Mouse (Mus musculus) midbrain, embryonic 15.5 days (tissue): ENCODE measurements around the gene Il1f8. TPM values are rescaled to one million over a fixed set of nuclear protein-coding genes. Genes with fewer than 3 reads are reported as not detected.
"Not testable (repeated sequence)": the region's sequence is repeated elsewhere in the genome, so short reads cannot be mapped to it uniquely, and the experiment has no call there.

Source experiments
- ATAC-seq: fragments of 200-750 bp; cut with Nextera tagmentation; replicated peaks from 2 replicates; pipeline ENCODE4 v1.8.0; 2017; ENCODE audit warnings: moderate TSS enrichment
- H3K27ac ChIP-seq: fragments of 300-500 bp; sonication (generic); 2 replicates; pipeline ENCODE4 v1.5.1; 2015; ENCODE audit warnings: mild to moderate bottlenecking, inconsistent platforms
- H3K27me3 ChIP-seq: fragments of 300-500 bp; sonication (generic); replicated peaks from 2 replicates; pipeline ENCODE4 v1.6.1; 2015; ENCODE audit warnings: inconsistent platforms
- H3K36me3 ChIP-seq: fragments of 300-500 bp; sonication (generic); replicated peaks from 2 replicates; pipeline ENCODE4 v1.6.1; 2015; ENCODE audit warnings: inconsistent platforms
- H3K4me1 ChIP-seq: fragments of 300-500 bp; sonication (generic); 2 replicates; pipeline ENCODE4 v1.6.1; 2015; ENCODE audit warnings: inconsistent platforms
- H3K4me2 ChIP-seq: fragments of 300-500 bp; sonication (generic); 2 replicates; pipeline ENCODE4 v1.6.1; 2015; ENCODE audit warnings: inconsistent platforms, mild to moderate bottlenecking, moderate library complexity
- H3K4me3 ChIP-seq: fragments of 300-500 bp; sonication (generic); 2 replicates; pipeline ENCODE4 v1.5.1; 2015; ENCODE audit warnings: mild to moderate bottlenecking, inconsistent platforms
- H3K9ac ChIP-seq: fragments of 300-500 bp; sonication (generic); 2 replicates; pipeline ENCODE4 v1.6.1; 2015; ENCODE audit warnings: mild to moderate bottlenecking, inconsistent platforms
- H3K9me3 ChIP-seq: fragments of 300-500 bp; sonication (generic); 2 replicates; pipeline ENCODE4 v1.6.1; 2016; ENCODE audit warnings: inconsistent platforms
- WGBS: fragments of 180-500 bp; shearing (Covaris S2); methylation state at CpG from one replicate; pipeline ENCODE4 v1.1.7; 2015; ENCODE audit warnings: mixed read lengths; 5-methylcytosine and 5-hydroxymethylcytosine counted together
- polyA plus RNA-seq: library from polyadenylated mRNA; unstranded; fragments of >200 nt; fragmentation: Nextera tagmentation; extraction: Ambion mirVana; gene quantifications from 2 replicates; pipeline ENCODE4 v1.2.1, GENCODE M21; 2015

The Il1f8 gene
- not detected in 2 replicates for polyA plus RNA-seq

DNA sequence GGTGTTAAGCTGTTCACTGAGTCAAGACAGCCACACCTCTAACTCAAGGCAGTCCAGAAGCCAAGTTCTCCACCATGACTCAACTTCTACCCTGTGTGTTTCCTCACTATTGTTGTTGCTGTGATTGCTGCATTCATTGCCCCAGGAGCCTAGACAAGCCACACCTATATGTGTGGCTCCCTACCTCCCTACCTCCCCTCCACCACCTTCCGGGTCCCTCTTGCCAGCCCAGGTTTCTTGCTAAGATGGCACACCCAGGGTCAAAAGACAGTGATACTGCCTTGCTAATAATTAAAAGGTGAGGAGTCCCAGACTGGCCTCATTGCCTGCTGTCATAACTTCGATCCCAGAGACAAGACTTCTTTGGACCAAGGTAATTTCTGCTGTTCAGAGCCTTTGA is at the start of gene Il1f8:
Il1f8 (plus strand) TSS at position 301 of the 400 bp plus-strand sequence.
- Histone ChIP-seq H3K4me2 (no peak within 1 kb of the TSS), H3K27ac (no peak within 1 kb of the TSS), H3K4me1 (no peaks in the 10 kb centered on the region), H3K36me3 (no peaks in the 10 kb centered on the region), H3K27me3 (no peaks in the 10 kb centered on the region), H3K4me3 (no peak within 1 kb of the TSS), H3K9ac (no peak within 1 kb of the TSS), H3K9me3 (no peaks in the 10 kb centered on the region)
- no peak for ATAC-seq
- WGBS: 77% methylated on average over 2 of the region's 2 CpGs

DNA sequence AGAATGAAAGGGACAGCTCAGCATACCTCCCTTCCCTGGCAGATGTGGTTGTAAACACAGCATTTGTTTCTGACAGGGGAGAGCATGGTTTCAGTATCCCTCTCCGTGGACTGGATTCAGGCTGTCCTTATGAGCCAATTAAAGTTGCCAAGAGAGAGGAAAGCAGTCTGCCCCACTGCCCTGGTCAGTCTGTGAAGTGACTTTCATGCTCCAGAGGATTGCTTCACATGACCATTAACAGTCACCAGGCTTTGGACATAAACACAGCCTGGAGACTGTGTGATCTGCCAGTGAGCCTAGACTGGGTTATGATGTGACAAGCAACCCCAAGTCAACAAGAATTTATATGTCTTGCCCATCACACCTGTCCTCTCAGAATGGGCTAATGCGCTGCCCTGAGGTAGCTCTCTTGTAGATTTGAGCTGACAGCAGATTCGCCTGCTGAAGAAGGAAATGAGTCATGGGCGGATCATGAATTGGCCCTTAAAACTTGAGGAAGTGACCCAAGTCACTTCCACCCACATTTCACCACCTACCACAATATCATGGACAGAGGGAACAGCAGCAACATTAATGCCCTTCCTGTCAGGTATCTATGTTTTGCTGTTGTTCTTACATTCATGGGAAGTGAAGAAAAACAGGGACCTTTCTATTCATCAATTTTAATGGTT is 49.2 kb upstream of the Il1f8 start:
- no peaks in the 10 kb centered on the region for H3K36me3 ChIP-seq
- H3K4me2 ChIP-seq: no peak overlapping the region
- H3K4me1 ChIP-seq: no peaks in the 10 kb centered on the region
- WGBS: 91% methylated on average over 4 of the region's 4 CpGs
- no peak overlapping the region for H3K27ac ChIP-seq
- H3K4me3 ChIP-seq: no peak overlapping the region
- ATAC-seq: no peak
- no peaks in the 10 kb centered on the region for H3K9me3 ChIP-seq
- H3K9ac ChIP-seq: no peak overlapping the region
- H3K27me3 ChIP-seq: no peaks in the 10 kb centered on the region

DNA sequence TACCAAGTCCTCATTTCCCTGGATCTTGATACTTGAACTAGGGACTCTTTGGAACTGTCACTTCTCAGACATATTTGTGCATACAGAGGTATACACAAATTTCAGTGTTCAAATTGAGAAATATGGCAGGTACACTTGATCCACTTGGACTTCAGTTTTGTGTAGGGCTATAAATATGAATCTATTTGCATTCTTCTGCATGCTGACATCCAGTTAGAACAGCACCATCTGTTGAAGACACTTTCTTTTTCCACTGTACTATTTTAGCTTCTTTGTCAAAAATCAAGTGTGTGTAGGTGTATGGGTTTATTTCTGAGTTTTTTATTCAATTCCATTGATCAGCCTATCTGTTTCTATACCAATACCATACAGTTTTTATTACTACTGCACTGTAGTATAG is 43.9 kb upstream of the Il1f8 start:
- no peak overlapping the region for H3K4me2 ChIP-seq
- no peak for ATAC-seq
- H3K27ac ChIP-seq: no peak overlapping the region
- H3K27me3 ChIP-seq: no peaks in the 10 kb centered on the region
- no peaks in the 10 kb centered on the region for H3K4me1 ChIP-seq
- no peak overlapping the region for H3K9ac ChIP-seq
- no peak overlapping the region for H3K4me3 ChIP-seq
- H3K36me3 ChIP-seq: no peaks in the 10 kb centered on the region
- no peaks in the 10 kb centered on the region for H3K9me3 ChIP-seq

GRCm38 (mm10) chr2:24134373-24134772 is 18.6 kb upstream of the Il1f8 start:
- H3K27ac ChIP-seq: no peak overlapping the region
- H3K9ac ChIP-seq: no peak overlapping the region
- WGBS: 84% methylated on average over 1 of the region's 1 CpGs
- H3K4me3 ChIP-seq: no peak overlapping the region
- no peak for ATAC-seq
- H3K27me3 ChIP-seq: no peaks in the 10 kb centered on the region
- no peaks in the 10 kb centered on the region for H3K4me1 ChIP-seq
- H3K36me3 ChIP-seq: no peaks in the 10 kb centered on the region
- no peaks in the 10 kb centered on the region for H3K9me3 ChIP-seq
- H3K4me2 ChIP-seq: no peak overlapping the region

DNA sequence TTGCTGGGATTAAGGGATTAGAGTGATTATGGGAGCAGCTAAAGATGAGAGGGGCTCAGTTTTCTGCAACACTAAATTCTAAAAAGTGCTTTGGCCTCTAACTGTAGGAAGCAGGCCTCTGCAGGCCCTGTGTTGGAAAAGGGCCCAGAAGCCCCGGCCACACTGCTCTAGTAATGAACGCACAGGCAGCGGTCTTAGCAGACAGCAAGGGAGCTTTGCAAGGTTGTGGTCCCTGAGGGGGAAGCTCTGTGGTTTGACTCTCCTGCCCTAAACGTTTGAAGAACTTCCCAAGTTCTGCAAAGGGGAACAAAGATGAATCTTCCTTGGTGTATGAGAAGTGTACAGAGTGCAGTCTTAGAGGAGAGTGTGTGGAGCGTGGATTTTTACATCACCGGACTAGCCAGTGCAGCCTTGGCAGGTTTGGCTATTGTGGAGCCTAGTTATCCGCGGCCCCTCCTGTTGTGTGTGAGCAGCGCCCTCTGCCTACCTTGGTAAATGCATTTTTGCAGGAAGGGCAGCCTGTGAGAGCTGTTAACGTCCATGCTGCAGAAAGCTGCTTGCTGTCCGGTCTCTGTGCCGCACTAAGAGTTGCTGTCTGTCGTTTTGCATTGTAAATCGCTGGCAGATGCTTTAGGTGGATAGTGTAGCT is 28.8 kb downstream of the Il1f8 start:
- H3K4me3 ChIP-seq: 0 out of 2 replicates have a peak overlapping the region, but pooled peaks have one; percentile 6
- H3K4me2 ChIP-seq: peak overlapping the region; percentile 41
- not testable (repeated sequence) for H3K9me3 ChIP-seq, H3K9ac ChIP-seq, H3K36me3 ChIP-seq, H3K4me1 ChIP-seq, H3K27me3 ChIP-seq, H3K27ac ChIP-seq
- WGBS: 12% methylated on average over 14 of the region's 14 CpGs
- peak; percentile 95 for ATAC-seq

DNA sequence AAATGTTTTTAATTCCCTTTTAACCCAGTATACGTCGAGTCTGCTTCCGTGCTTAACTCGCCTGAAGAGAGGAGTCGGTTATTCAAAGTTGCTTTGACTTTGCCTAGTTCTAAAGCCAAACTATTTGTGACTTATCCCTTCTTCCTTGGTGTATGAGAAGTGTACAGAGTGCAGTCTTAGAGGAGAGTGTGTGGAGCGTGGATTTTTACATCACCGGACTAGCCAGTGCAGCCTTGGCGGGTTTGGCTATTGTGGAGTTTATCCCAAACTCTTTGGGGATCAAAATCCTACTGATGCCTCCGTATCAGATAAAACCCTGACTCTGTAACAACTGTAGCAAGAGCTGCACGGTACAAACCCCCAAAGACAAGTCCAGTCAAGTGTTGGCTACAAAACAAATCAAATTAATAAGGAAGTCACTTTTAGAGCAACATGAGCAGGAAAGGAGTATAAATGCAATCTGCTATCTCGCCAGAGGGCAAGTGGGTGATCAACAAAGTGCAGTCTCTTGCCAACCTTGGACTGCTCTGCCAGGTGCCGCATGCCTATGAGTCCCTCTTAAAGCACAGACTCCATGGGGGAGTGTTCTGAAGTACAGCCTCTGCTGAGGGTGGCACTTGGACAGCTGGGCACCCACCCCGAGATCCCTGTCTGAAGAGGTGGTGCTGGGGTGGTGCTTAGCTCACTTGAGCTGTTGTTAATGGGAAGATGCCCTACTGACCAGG is 29.6 kb downstream of the Il1f8 start:
- H3K27me3 ChIP-seq, H3K9ac ChIP-seq, H3K4me3 ChIP-seq, H3K9me3 ChIP-seq, H3K27ac ChIP-seq, H3K4me1 ChIP-seq, H3K36me3 ChIP-seq: not testable (repeated sequence)
- H3K4me2 ChIP-seq: peak overlapping the region; percentile 41
- ATAC-seq: peak; percentile 63
- 58% methylated on average over 13 of the region's 13 CpGs for WGBS

DNA sequence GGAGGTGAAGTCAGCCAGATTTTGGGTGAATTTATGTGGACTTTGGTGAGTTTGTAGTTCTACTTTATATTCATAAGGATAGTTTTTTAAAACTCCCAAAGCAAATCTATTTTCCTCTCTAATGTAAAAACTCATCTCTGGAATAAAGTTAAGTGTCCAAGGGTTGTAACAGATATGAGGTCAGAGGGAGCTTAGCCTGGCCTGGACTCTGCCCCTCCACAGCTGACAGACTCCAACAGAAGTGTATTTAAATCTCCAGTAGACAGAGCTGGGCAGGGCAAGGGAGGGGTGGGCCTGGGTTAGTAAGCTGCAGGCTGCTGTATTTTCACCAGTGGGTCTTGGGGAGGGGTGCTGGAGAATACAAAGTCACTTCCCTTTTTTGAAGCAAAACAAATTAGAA is 31.1 kb downstream of the Il1f8 start:
- H3K4me1 ChIP-seq, ATAC-seq, H3K9ac ChIP-seq: not testable (repeated sequence)

GRCm38 (mm10) chr2:24186176-24186575 is 33.2 kb downstream of the Il1f8 start, which contains the start of gene Il1f9:
Il1f9 (plus strand) TSS chr2:24186476.
- ATAC-seq: no peak
- Histone ChIP-seq H3K9ac (no peak within 1 kb of the TSS), H3K27me3 (no peaks in the 10 kb centered on the region), H3K4me3 (no peak within 1 kb of the TSS), H3K36me3 (no peaks in the 10 kb centered on the region), H3K4me2 (no peak within 1 kb of the TSS), H3K9me3 (no peaks in the 10 kb centered on the region), H3K4me1 (no peaks in the 10 kb centered on the region), H3K27ac (no peak within 1 kb of the TSS)
- 98% methylated on average over 1 of the region's 1 CpGs for WGBS

More for the DNA sequence above, 31.1 kb downstream of the Il1f8 start:
- H3K36me3 ChIP-seq, H3K9me3 ChIP-seq, H3K4me2 ChIP-seq, H3K27me3 ChIP-seq, H3K27ac ChIP-seq, H3K4me3 ChIP-seq: not testable (repeated sequence)

- Histone ChIP-seq H3K4me1 (no peaks in the 10 kb centered on the region), H3K4me3 (no peak overlapping the region), H3K9me3 (no peaks in the 10 kb centered on the region), H3K27me3 (no peaks in the 10 kb centered on the region), H3K4me2 (no peak overlapping the region), H3K9ac (no peak overlapping the region), H3K36me3 (no peaks in the 10 kb centered on the region), H3K27ac (no peak overlapping the region)
- no peak for ATAC-seq
- WGBS: 85% methylated on average over 6 of the region's 6 CpGs
Measured at GRCm38 (mm10) chr2:24187585-24187984, 34.6 kb downstream of the Il1f8 start.

DNA sequence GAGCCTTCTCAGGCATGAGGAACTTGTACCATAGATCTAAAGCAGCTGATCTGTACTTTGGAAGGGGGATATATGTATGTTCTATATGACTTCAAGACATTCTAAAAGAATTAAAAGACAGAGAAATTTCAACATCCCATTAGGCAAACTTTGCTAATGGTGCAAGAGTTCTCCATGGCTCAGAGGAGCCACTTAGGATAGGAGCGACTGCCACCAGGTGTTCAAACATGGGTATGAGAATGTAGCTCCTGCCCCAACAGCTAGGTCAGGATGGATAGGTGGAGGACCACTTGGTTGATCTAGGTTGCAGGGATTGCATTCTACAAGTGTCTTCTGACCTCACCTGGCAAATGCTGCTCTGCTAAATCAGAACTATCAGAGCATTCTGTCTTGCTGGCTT is 35.2 kb downstream of the Il1f8 start:
- H3K4me2 ChIP-seq: no peak overlapping the region
- H3K27ac ChIP-seq: no peak overlapping the region
- no peaks in the 10 kb centered on the region for H3K36me3 ChIP-seq
- no peaks in the 10 kb centered on the region for H3K27me3 ChIP-seq
- H3K9ac ChIP-seq: no peak overlapping the region
- no peak overlapping the region for H3K4me3 ChIP-seq
- no peak for ATAC-seq
- 78% methylated on average over 1 of the region's 1 CpGs for WGBS
- no peaks in the 10 kb centered on the region for H3K9me3 ChIP-seq
- H3K4me1 ChIP-seq: no peaks in the 10 kb centered on the region
